Mouse (Mus musculus) frontal cortex, postnatal 36 days (tissue): ENCODE data around the gene Nat8f2.
"Not testable (repeated sequence)": the region's sequence is repeated elsewhere in the genome, so short reads cannot be mapped to it uniquely, and the experiment has no call there.

Source experiments
- DNase-seq, 2 experiments: peaks; one replicate each; pipeline ENCODE4 v3.0.0; 2022; ENCODE audit warnings: low spot score in 2 of 2

Gene Nat8f2

DNA sequence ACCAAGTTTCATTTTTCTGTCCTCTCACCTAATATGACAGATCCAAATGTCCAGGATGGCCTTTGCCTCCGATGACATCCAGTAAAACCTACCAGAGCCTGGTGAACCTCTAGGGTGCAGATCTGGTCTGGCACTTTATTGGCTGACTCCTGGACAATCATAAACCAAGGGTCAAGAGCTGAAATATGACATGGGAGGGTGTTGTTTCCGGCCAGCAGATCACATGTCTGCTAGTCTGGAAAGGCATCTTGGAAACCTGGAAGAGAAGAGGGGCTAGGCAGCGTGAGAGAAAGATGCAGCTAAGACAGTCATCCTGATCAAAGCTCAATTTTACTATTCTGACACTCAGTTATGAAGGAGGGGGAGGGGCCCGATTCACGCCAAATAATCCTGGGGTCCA, at the start of gene Nat8f2:
Nat8f2 (minus strand) TSS at position 153 of the 400 bp plus-strand sequence.
- DNase-seq: not testable (repeated sequence)

GRCm38 (mm10) chr6:85918341-85918740, 49.4 kb upstream of the Nat8f2 start:
- DNase-seq: not testable (repeated sequence)

DNA sequence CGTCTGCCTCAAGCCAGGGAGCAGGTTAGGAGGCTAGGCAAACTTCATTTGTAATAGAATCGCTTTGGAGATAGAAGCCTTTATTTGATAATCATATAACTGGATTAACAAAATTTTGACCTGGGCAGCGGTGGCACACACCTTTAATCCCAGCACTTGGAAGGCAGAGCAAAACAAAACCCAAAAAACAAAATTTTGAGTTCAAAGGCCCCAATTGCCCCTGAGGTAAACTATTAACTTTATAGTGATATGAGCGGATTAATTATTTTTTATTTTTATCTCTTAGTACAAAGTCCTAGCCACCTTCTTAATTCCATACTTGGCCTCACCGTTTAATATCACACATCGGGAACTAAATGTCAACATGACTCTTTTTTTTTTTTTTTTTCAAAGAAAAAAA, 47.6 kb upstream of the Nat8f2 start:
- no peak for DNase-seq

DNA sequence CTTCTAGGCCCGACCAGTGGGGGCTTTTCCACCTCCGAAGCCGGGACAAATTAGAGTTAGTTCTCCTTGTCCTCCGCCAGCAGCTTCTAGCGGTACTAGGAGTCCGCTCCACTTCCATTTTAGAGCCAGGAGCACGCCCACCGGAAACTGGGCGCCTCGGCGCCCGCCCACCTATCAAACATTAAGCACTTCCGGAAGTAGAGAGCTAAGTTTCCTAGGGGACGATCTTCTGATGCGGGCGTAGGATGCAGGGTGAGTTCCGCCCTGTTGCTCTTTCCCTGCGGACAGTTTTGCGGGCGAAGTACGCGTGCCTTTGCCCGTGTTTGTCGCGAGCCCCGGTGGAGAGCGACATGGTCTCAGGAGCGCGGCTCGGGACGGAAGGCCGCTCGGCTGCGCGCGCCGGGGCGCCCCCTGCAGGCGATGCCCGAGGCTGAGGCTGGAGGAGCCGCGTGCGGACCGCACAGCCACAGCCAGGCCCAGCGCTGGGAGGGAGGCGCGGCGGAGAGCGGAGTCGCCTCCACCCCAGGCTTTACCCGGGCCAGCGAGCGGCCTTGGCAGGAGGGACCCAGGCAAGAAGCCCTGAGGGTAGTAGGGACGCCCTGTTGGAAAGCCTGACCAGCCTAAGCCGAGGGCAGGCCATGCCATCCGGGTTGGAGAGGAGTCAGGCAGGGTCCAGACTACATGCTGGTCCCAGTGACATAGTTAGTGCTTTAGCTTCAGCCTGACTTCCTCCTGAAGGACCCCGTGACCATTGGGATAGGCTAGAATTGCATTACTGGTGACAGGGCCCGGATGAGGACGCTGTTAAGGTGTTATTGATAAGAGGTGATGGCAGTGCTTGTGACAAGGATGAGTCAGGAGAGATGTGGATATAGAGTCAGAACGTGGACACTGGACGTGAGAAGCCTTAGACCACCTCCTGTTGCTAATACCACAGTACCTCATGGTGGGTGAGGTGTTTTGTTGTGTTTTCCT, 46.9 kb upstream of the Nat8f2 start, which contains the start of gene Nat8f1:
Nat8f1 (minus strand) TSS at position 149 of the 975 bp plus-strand sequence.
- DNase-seq: peak; percentile 88 to 93

GRCm38 (mm10) chr6:85915141-85915538, 46.2 kb upstream of the Nat8f2 start:
- no peak for DNase-seq

- DNase-seq: no peak
These were observed 42.6 kb upstream of the Nat8f2 start, which contains the start of gene Tprkb for GRCm38 (mm10) chr6:85911587-85911986. TSS of gene Tprkb (plus strand) at chr6:85911865.

DNA sequence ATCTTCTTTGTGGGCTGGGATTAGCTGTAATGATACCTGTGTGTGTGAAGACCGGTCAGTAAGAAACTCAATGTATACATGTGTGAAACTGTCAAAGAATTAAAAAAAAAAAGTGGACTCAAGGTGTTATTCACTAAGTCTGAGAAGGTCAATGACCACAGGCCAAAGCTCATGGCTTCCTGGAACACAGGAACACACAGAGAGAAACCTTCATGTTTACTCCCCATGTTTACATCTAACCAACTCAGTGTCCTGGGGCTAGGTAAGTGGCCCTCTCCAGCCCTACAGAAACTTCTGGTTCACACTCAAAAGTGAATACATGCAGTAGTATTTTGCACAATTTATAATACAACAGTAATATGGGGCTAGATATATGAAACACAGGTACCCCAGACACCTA, 40.7 kb upstream of the Nat8f2 start:
- no peak for DNase-seq

GRCm38 (mm10) chr6:85908341-85908740, 39.4 kb upstream of the Nat8f2 start:
- DNase-seq: no peak

DNA sequence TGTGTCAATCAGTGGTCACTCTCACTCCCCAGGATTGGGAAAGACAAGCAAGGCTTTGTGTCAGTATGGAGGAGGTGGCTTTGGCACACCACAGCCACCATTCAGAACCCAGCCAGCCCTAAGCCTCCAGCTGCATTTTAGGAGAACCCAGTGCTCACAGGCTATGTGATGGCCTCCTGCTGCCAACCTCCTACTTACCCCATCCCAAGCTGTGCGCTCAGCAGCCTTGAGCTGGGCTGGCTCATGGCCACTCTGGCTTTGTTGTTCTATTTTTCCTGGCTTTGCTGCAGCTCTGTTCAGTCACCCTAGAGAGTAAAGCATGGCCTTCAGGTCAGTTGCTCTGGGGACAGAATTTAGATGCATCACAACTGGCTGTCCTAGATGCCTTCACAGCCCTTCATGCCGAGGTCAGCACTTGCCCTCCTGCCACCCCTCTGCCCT, 38.0 kb upstream of the Nat8f2 start:
- peak; percentile 26 to 68 for DNase-seq

GRCm38 (mm10) chr6:85904642-85905061, 35.7 kb upstream of the Nat8f2 start, which contains the start of gene Nat8f4:
TSS of gene Nat8f4 (minus strand) at chr6:85904884.
- DNase-seq: peak; percentile 83 to 88

DNA sequence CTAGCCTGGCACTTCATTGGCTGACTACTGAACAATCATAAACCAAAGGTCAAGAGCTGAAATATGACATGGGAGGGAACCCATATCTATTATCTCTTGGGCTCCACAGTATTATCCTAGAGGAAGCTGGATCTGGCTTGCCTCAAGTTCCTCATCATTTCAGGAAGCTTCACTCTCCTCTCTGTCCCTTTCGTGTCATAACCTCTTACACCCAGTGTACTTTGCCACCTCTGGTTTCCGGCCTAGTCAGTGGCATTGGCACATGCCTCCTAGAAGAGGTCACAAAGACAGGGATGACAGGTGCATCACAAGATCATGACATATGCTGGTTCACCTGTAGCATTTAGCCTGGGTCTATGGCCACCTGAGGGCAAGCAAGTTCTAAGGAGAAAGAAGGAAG, 33.3 kb upstream of the Nat8f2 start:
- DNase-seq: no peak

DNA sequence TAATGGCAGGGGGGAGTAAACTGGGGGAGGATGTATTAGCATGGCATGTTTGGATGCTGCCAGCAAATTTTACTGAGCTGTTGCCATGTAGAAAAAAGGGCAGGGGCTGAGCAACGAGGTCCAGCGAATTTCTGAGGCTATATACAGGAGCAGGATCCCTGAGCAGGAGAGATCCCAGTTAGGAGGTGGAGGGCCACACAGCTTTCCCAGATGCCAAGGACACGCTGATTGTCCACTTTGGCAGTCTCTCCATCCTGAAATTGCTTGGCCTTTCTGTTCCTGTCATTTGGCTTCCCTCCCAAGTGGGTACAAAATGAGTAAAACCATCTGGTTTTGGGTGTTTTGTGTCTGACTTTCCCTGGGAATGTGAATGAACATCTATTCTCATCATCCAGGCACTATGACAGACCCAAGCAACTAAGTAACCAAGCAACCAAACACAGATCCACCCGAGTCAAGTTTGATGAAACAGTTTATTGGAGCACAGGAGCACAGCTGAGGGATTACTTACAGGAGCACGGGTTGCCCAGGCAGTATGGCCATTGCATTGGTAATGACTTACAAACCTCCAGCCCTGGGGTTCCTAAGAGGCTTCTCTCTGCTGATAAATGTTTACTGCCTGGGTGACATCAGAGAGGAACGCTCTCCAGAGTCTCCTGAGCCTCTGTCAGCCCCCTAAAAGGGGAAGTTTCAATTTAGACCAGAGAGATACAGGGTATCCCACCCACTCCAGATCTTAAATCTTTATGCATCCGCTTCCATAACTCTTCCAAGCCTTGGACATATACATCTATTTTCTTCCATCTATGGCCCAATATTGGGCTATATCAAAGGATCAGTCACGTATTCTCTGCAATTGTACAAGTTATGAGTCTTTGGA, 29.9 kb upstream of the Nat8f2 start:
- DNase-seq: not testable (repeated sequence)

DNA sequence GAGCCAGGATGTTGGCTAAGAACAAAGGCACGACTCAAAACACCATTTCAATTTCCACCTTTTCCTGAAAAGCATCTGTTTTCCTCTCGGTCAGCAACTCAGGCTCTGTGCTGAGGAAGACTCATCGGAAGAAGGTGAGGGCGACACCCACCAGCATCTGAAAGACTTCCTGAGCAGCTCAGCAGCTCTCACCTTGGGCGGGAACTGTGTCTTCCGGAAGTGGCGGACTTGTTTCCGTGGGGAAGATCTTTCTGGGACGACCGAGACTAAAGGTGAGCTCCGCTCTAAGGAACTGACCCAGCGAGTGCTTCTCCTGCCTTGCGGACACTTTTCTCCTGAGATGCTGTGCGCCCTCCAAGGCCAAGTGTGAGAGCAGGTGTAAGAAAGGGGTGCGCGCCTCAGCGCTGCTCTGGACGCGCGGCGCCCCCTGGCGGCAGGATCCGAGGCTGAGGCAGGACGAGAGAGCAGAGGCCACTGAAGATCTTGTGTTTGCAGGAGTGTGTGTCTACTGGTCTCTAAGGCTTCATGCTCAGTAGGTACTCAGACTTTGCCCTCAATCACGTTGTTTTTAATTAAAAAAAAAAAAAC, 26.2 kb upstream of the Nat8f2 start:
- DNase-seq: peak in 1 of 2 experiments; percentile 15

GRCm38 (mm10) chr6:85888961-85889360, 20.0 kb upstream of the Nat8f2 start:
- DNase-seq: no peak

- DNase-seq: no peak
These were observed 15.4 kb upstream of the Nat8f2 start for GRCm38 (mm10) chr6:85884311-85884710.

DNA sequence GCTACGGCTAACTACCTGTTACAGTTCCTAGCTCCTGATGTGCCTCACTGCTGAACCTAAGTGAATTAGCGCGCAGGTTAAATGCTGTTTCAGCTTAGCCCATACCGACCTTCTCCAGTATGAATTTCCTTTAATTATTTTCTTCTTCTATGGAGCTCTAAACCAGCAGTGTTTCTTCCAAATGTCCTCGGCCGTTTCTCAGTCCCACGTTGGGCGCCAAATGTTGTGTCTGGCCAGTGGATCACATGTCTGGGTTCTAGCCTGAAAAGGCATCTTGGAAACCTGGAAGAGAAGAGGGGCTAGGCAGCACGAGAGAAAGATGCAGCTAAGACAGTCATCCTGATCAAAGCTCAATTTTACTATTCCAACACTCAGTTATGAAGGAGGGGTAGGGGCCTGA, 14.3 kb upstream of the Nat8f2 start:
- not testable (repeated sequence) for DNase-seq

DNA sequence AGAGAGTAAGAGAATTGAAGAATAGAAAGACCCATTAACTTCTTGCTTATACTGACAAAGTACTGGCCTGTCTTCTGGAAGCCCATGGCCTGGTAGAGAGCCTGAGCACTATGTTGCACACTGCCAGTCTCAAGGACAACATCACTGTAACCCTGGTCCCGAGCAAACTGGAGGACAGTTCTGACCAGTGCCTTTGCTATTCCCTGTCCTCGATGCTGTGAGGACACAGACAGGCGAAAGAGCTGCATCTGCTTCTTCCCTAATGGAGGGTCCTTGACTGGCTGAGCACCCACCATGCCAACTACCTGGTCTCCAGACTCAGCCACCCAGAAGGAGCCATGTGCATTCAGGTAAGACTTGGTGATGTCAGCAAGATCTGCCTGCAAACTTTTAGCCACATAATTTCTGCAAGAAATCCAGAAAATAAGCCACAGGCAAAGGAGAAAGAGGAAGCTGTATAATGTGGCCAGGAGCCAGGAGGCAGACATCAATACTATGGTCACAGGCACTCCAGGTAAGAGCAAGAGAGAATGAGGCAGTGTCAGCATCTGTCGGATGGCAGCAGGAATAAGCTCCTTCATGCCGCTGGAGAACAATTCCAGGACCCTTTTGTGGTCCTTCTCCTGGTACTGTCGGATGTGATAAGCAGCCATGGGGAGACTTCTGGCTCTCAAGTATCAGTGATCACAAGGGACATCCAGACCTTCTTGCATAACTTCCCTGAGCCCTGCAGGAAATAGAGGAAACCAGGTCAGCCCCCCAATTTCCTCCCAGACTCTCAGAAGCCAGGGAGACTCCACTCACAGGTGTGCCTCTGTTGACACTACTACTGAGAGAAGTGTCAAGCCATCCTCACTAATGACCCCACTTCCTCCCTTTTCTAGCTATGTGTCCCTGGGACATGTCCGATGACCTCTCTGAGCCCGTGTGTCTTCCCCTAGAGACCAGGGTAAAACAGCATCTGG, 950 bp downstream of the Nat8f2 start:
- no peak for DNase-seq

- DNase-seq: not testable (repeated sequence)
These were observed 2.0 kb downstream of the Nat8f2 start for GRCm38 (mm10) chr6:85866995-85867394.

GRCm38 (mm10) chr6:85866166-85866565, 2.8 kb downstream of the Nat8f2 start:
- not testable (repeated sequence) for DNase-seq

- DNase-seq: not testable (repeated sequence)
These were observed 3.9 kb downstream of the Nat8f2 start for GRCm38 (mm10) chr6:85864900-85865639.
